Mouse (Mus musculus) liver, adult 2 months (tissue): ENCODE measurements around the gene Nat8f1. TPM values are rescaled to one million over a fixed set of nuclear protein-coding genes. Genes with fewer than 3 reads are reported as not detected.
"Not testable (repeated sequence)": the region's sequence is repeated elsewhere in the genome, so short reads cannot be mapped to it uniquely, and the experiment has no call there.

ENCODE experiments used
- DNase-seq: peaks from one replicate; pipeline ENCODE4 v3.0.0-alpha.2; 2011; ENCODE audit warnings: low read depth, low spot score; ENCODE audit errors: extremely low read depth
- H3K27ac ChIP-seq: fragments of 200-500 bp; replicated peaks from 2 replicates; pipeline ENCODE4 v1.5.1; 2012; ENCODE audit warnings: low read depth, mild to moderate bottlenecking, control low read depth, inconsistent platforms, low read length; ENCODE audit not compliant: insufficient read depth
- H3K27me3 ChIP-seq: fragments of 200-500 bp; 2 replicates; pipeline ENCODE4 v1.6.1; 2012; ENCODE audit warnings: mild to moderate bottlenecking, moderate library complexity, low read length, inconsistent platforms; ENCODE audit not compliant: control insufficient read depth, insufficient read depth
- H3K36me3 ChIP-seq: fragments of 200-500 bp; 2 replicates; pipeline ENCODE4 v1.6.1; 2012; ENCODE audit warnings: low read length, inconsistent platforms; ENCODE audit not compliant: control insufficient read depth, insufficient read depth
- H3K4me1 ChIP-seq: fragments of 200-500 bp; 2 replicates; pipeline ENCODE4 v1.6.1; 2011; ENCODE audit warnings: low read length; ENCODE audit not compliant: control insufficient read depth, insufficient read depth
- H3K4me3 ChIP-seq: fragments of 200-500 bp; 2 replicates; pipeline ENCODE4 v1.5.1; 2011; ENCODE audit warnings: low read depth, mild to moderate bottlenecking, control low read depth, low read length, moderate library complexity; ENCODE audit not compliant: insufficient read depth
- H3K79me2 ChIP-seq: fragments of 200-500 bp; 2 replicates; pipeline ENCODE4 v1.6.1; 2012; ENCODE audit warnings: inconsistent platforms, mild to moderate bottlenecking, low read length, moderate library complexity; ENCODE audit not compliant: control insufficient read depth, insufficient read depth
- H3K9ac ChIP-seq: fragments of 200-500 bp; 2 replicates; pipeline ENCODE4 v1.6.1; 2012; ENCODE audit warnings: low read depth, mild to moderate bottlenecking, control low read depth, inconsistent platforms, low read length
- CTCF ChIP-seq: fragments of 200-500 bp; IDR thresholded peaks from 2 replicates; pipeline ENCODE4 v1.5.1; 2011; ENCODE audit warnings: low read depth, low read length, control low read depth
- POLR2A ChIP-seq: fragments of 200-500 bp; IDR thresholded peaks from 2 replicates; pipeline ENCODE4 v1.6.1; 2011; ENCODE audit warnings: low read length, control low read depth; ENCODE audit not compliant: insufficient read depth; ENCODE audit errors: extremely low read depth
- WGBS: fragments of 180-500 bp; shearing (Covaris S2); methylation state at CpG from one replicate; pipeline ENCODE4 v1.1.7; 2018; 5-methylcytosine and 5-hydroxymethylcytosine counted together
- polyA plus RNA-seq: library from polyadenylated mRNA; depleted of rRNA; stranded (reverse); fragments of >200 nt; gene quantifications from 2 replicates; pipeline ENCODE4 v1.2.3, GENCODE M21; 2012
- total RNA-seq: library from RNA; depleted of rRNA; stranded (reverse); fragments of >200 nt; gene quantifications from 2 replicates; pipeline ENCODE4 v1.2.3, GENCODE M21; 2014

Nat8f1 gene
- total and polyA plus RNA-seq, 2 experiments: 390 to 627 TPM

- H3K27me3 ChIP-seq: no peaks in the 10 kb centered on the region
- WGBS: 39% methylated on average over 9 of the region's 9 CpGs
- no peak for TF ChIP-seq CTCF
- peaks cover 49% of the 10 kb centered on the region for H3K4me1 ChIP-seq
- H3K9ac ChIP-seq: peak overlapping the region; percentile 48
- no peak overlapping the region for H3K4me3 ChIP-seq
- H3K36me3 ChIP-seq: peaks cover 64% of the 10 kb centered on the region
- peak; percentile 82 for DNase-seq
- H3K79me2 ChIP-seq: no peaks in the 10 kb centered on the region
- H3K27ac ChIP-seq: peak overlapping the region; percentile 86
Observed at GRCm38 (mm10) chr6:85927476-85928464, 12.3 kb upstream of the Nat8f1 start.

- no peak overlapping the region for H3K9ac ChIP-seq
- peak; percentile 84 for DNase-seq
- peaks cover 2% of the 10 kb centered on the region; the same call in 1 of the 2 replicates for H3K79me2 ChIP-seq
- H3K36me3 ChIP-seq: peaks cover 73% of the 10 kb centered on the region
- peaks cover 45% of the 10 kb centered on the region for H3K4me1 ChIP-seq
- 24% methylated on average over 1 of the region's 1 CpGs for WGBS
- H3K27ac ChIP-seq: peak overlapping the region; percentile 86
- TF ChIP-seq CTCF: no peak
- no peak for TF ChIP-seq POLR2A
- no peak overlapping the region for H3K4me3 ChIP-seq
- no peaks in the 10 kb centered on the region for H3K27me3 ChIP-seq
Observed at GRCm38 (mm10) chr6:85926709-85927108, 11.2 kb upstream of the Nat8f1 start.

- peaks cover 11% of the 10 kb centered on the region; the same call in 1 of the 2 replicates for H3K79me2 ChIP-seq
- WGBS: 92% methylated on average over 1 of the region's 1 CpGs
- H3K36me3 ChIP-seq: peaks cover 72% of the 10 kb centered on the region
- H3K4me1 ChIP-seq: peaks cover 38% of the 10 kb centered on the region
- H3K9ac ChIP-seq: no peak overlapping the region
- TF ChIP-seq POLR2A (no peak), CTCF (no peak)
- DNase-seq: no peak
- no peaks in the 10 kb centered on the region for H3K27me3 ChIP-seq
- H3K4me3 ChIP-seq: no peak overlapping the region
- H3K27ac ChIP-seq: no peak overlapping the region
Observed at GRCm38 (mm10) chr6:85923643-85924042, 8.2 kb upstream of the Nat8f1 start.

- Histone ChIP-seq H3K79me2 (peaks cover 16% of the 10 kb centered on the region; the same call in 1 of the 2 replicates), H3K4me3 (no peak overlapping the region; the same call in 1 of the 2 replicates), H3K36me3 (peaks cover 38% of the 10 kb centered on the region), H3K4me1 (peaks cover 13% of the 10 kb centered on the region), H3K27me3 (no peaks in the 10 kb centered on the region), H3K9ac (peak overlapping the region; percentile 24; the same call in 1 of the 2 replicates), H3K27ac (peak overlapping the region; percentile 97)
- peak; percentile 86 for DNase-seq
- 24% methylated on average over 4 of the region's 4 CpGs for WGBS
- no peak for TF ChIP-seq CTCF
Observed at GRCm38 (mm10) chr6:85919401-85919800, 3.9 kb upstream of the Nat8f1 start.

GRCm38 (mm10) chr6:85918341-85918740 is 2.9 kb upstream of the Nat8f1 start:
- DNase-seq: peak; percentile 91
- H3K79me2 ChIP-seq: peaks cover 16% of the 10 kb centered on the region; the same call in 1 of the 2 replicates
- peaks cover 13% of the 10 kb centered on the region for H3K4me1 ChIP-seq
- peak overlapping the region; percentile 71; the same call in 1 of the 2 replicates for H3K27ac ChIP-seq
- WGBS: 23% methylated on average over 3 of the region's 3 CpGs
- peaks cover 33% of the 10 kb centered on the region for H3K36me3 ChIP-seq
- H3K9ac ChIP-seq: peak overlapping the region; percentile 56
- H3K27me3 ChIP-seq, H3K4me3 ChIP-seq: not testable (repeated sequence)

- Histone ChIP-seq H3K4me1 (peaks cover 15% of the 10 kb centered on the region), H3K9ac (peak overlapping the region; percentile 94), H3K27ac (peak overlapping the region; percentile 99), H3K79me2 (peaks cover 13% of the 10 kb centered on the region; the same call in 1 of the 2 replicates), H3K36me3 (peaks cover 20% of the 10 kb centered on the region), H3K4me3 (peak overlapping the region; percentile 61), H3K27me3 (no peaks in the 10 kb centered on the region)
- 31% methylated on average over 6 of the region's 6 CpGs for WGBS
- peak; percentile 92 for DNase-seq
- no peak for TF ChIP-seq CTCF
- TF ChIP-seq POLR2A: 0 out of 2 replicates have a peak, but pooled peaks have one; percentile 25
Observed at GRCm38 (mm10) chr6:85916596-85916995, 1.1 kb upstream of the Nat8f1 start.
